Mouse (Mus musculus): Measurements from ENCODE around the gene Gpatch4. TPM values are rescaled to one million over a fixed set of nuclear protein-coding genes. Genes with fewer than 3 reads are reported as not detected.

Gene Gpatch4
- polyA plus RNA-seq (2015; fragmentation: Nextera tagmentation; extraction: Ambion mirVana), result 29.5 and 30.3 TPM in 2 replicates

GRCm38 (mm10) chr3:88042661-88043421 is at the start of gene Gpatch4:
Gene Gpatch4 (plus strand): TSS chr3:88043108.
- whole genome bisulfite sequencing, result 11% methylated on average over 36 of the region's 36 CpGs
- no peaks in the 10 kb centered on the region; the same call in 1 of the 2 replicates for H3K36me3 ChIP-seq
- H3K27me3 ChIP-seq, result peaks cover 28% of the 10 kb centered on the region
- peak within 1 kb of the TSS; percentile 79 for H3K4me3 ChIP-seq
- peak within 1 kb of the TSS; percentile 86 for H3K4me2 ChIP-seq
- H3K9ac ChIP-seq, result peak within 1 kb of the TSS; percentile 73
- no peak within 1 kb of the TSS; the same call in 1 of the 2 replicates for H3K27ac ChIP-seq (replicated peaks)
- H3K9me3 ChIP-seq, result no peaks in the 10 kb centered on the region
- ATAC-seq (ENCODE audit: low read depth), result peak; percentile 96
- peaks cover 16% of the 10 kb centered on the region for H3K4me1 ChIP-seq (replicated peaks)

GRCm38 (mm10) chr3:87993436-87993835 is 49.5 kb upstream of the Gpatch4 start:
- peaks cover 95% of the 10 kb centered on the region for H3K27me3 ChIP-seq
- H3K4me3 ChIP-seq, result no peak overlapping the region
- H3K27ac ChIP-seq (replicated peaks), result no peak overlapping the region
- H3K36me3 ChIP-seq, result no peaks in the 10 kb centered on the region
- no peak overlapping the region for H3K4me2 ChIP-seq
- no peak for ATAC-seq (ENCODE audit: low read depth)
- no peak overlapping the region for H3K9ac ChIP-seq
- 11% methylated on average over 5 of the region's 6 CpGs for WGBS
- H3K4me1 ChIP-seq (replicated peaks), result peaks cover 17% of the 10 kb centered on the region
- H3K9me3 ChIP-seq, result no peaks in the 10 kb centered on the region

- 33% methylated on average over 11 of the region's 11 CpGs for WGBS
- no peak for ATAC-seq (ENCODE audit: low read depth)
Measured at GRCm38 (mm10) chr3:87995331-87995730, 47.6 kb upstream of the Gpatch4 start.

GRCm38 (mm10) chr3:87996401-87996800 is 46.5 kb upstream of the Gpatch4 start:
- Histone ChIP-seq H3K27ac (replicated peaks) (no peak overlapping the region), H3K9ac (peak overlapping the region; percentile 69), H3K4me2 (peak overlapping the region; percentile 72), H3K4me1 (replicated peaks) (peaks cover 36% of the 10 kb centered on the region), H3K27me3 (peaks cover 99% of the 10 kb centered on the region), H3K4me3 (peak overlapping the region; percentile 41), H3K9me3 (no peaks in the 10 kb centered on the region), H3K36me3 (no peaks in the 10 kb centered on the region)
- WGBS, result 1% methylated on average over 15 of the region's 15 CpGs
- no peak for ATAC-seq (ENCODE audit: low read depth)

More at GRCm38 (mm10) chr3:87995331-87995730, 47.6 kb upstream of the Gpatch4 start:
- Histone ChIP-seq H3K4me1 (replicated peaks) (peaks cover 30% of the 10 kb centered on the region), H3K27me3 (peaks cover 95% of the 10 kb centered on the region), H3K36me3 (no peaks in the 10 kb centered on the region), H3K9me3 (no peaks in the 10 kb centered on the region), H3K4me2 (no peak overlapping the region), H3K4me3 (no peak overlapping the region), H3K27ac (replicated peaks) (no peak overlapping the region), H3K9ac (no peak overlapping the region)

- peak overlapping the region; percentile 41 for H3K4me3 ChIP-seq
- H3K9ac ChIP-seq, result peak overlapping the region; percentile 69
- H3K36me3 ChIP-seq, result no peaks in the 10 kb centered on the region
- no peak overlapping the region for H3K27ac ChIP-seq (replicated peaks)
- no peaks in the 10 kb centered on the region for H3K9me3 ChIP-seq
- no peak for ATAC-seq (ENCODE audit: low read depth)
- H3K27me3 ChIP-seq, result peaks cover 99% of the 10 kb centered on the region
- WGBS, result under 1% methylated on average over 49 of the region's 49 CpGs
- H3K4me2 ChIP-seq, result peak overlapping the region; percentile 72
- H3K4me1 ChIP-seq (replicated peaks), result peaks cover 41% of the 10 kb centered on the region
Measured at GRCm38 (mm10) chr3:87996971-87997614, 45.8 kb upstream of the Gpatch4 start.

- Histone ChIP-seq H3K4me1 (replicated peaks) (peaks cover 49% of the 10 kb centered on the region), H3K9ac (peak overlapping the region; percentile 64; the same call in 1 of the 2 replicates)
- 2% methylated on average over 7 of the region's 7 CpGs for WGBS
Measured at GRCm38 (mm10) chr3:87998747-87999146, 44.2 kb upstream of the Gpatch4 start.

GRCm38 (mm10) chr3:87999243-87999895 is 43.5 kb upstream of the Gpatch4 start:
- Histone ChIP-seq H3K4me3 (peak overlapping the region; percentile 43), H3K27ac (replicated peaks) (peak overlapping the region; percentile 56), H3K9me3 (no peaks in the 10 kb centered on the region), H3K4me2 (peak overlapping the region; percentile 72), H3K4me1 (replicated peaks) (peaks cover 49% of the 10 kb centered on the region), H3K27me3 (peaks cover 99% of the 10 kb centered on the region), H3K36me3 (no peaks in the 10 kb centered on the region), H3K9ac (peak overlapping the region; percentile 64)
- no peak for ATAC-seq (ENCODE audit: low read depth)
- WGBS, result under 1% methylated on average over 38 of the region's 38 CpGs

More at GRCm38 (mm10) chr3:87998747-87999146, 44.2 kb upstream of the Gpatch4 start:
- Histone ChIP-seq H3K4me2 (peak overlapping the region; percentile 72), H3K27ac (replicated peaks) (peak overlapping the region; percentile 56; the same call in 1 of the 2 replicates), H3K36me3 (no peaks in the 10 kb centered on the region), H3K9me3 (no peaks in the 10 kb centered on the region), H3K27me3 (peaks cover 100% of the 10 kb centered on the region), H3K4me3 (peak overlapping the region; percentile 43)
- ATAC-seq (ENCODE audit: low read depth), result peak; percentile 48

- peaks cover 49% of the 10 kb centered on the region for H3K4me1 ChIP-seq (replicated peaks)
- peak within 1 kb of the TSS; percentile 56 for H3K27ac ChIP-seq (replicated peaks)
Measured at GRCm38 (mm10) chr3:88000181-88000580, 42.7 kb upstream of the Gpatch4 start, which contains the start of gene Bcan. Gene Bcan (minus strand): TSS chr3:88000230.

GRCm38 (mm10) chr3:88000816-88001595 is 41.9 kb upstream of the Gpatch4 start:
- Histone ChIP-seq H3K27me3 (peaks cover 87% of the 10 kb centered on the region), H3K4me1 (replicated peaks) (peaks cover 48% of the 10 kb centered on the region), H3K9ac (0 out of 2 replicates have a peak overlapping the region, but pooled peaks have one; percentile 64), H3K4me3 (peak overlapping the region; percentile 43), H3K4me2 (peak overlapping the region; percentile 72), H3K27ac (replicated peaks) (no peak overlapping the region), H3K9me3 (no peaks in the 10 kb centered on the region; the same call in 1 of the 2 replicates), H3K36me3 (no peaks in the 10 kb centered on the region)
- no peak for ATAC-seq (ENCODE audit: low read depth)
- 16% methylated on average over 11 of the region's 11 CpGs for WGBS

More at GRCm38 (mm10) chr3:88000181-88000580, 42.7 kb upstream of the Gpatch4 start, which contains the start of gene Bcan:
- Histone ChIP-seq H3K27me3 (peaks cover 95% of the 10 kb centered on the region), H3K9ac (peak within 1 kb of the TSS; percentile 64), H3K4me3 (peak within 1 kb of the TSS; percentile 43), H3K9me3 (no peaks in the 10 kb centered on the region), H3K36me3 (no peaks in the 10 kb centered on the region), H3K4me2 (peak within 1 kb of the TSS; percentile 72)
- ATAC-seq (ENCODE audit: low read depth), result peak; percentile 15; the same call in 1 of the 2 replicates
- under 1% methylated on average over 39 of the region's 39 CpGs for WGBS

GRCm38 (mm10) chr3:88002291-88002976 is 40.5 kb upstream of the Gpatch4 start:
- ATAC-seq (ENCODE audit: low read depth), result peak; percentile 44; the same call in 1 of the 2 replicates
- 6% methylated on average over 17 of the region's 17 CpGs for WGBS
- no peak overlapping the region for H3K4me3 ChIP-seq
- H3K9me3 ChIP-seq, result no peaks in the 10 kb centered on the region; the same call in 1 of the 2 replicates
- H3K9ac ChIP-seq, result no peak overlapping the region
- peak overlapping the region; percentile 10 for H3K4me2 ChIP-seq
- H3K36me3 ChIP-seq, result no peaks in the 10 kb centered on the region
- peaks cover 34% of the 10 kb centered on the region for H3K4me1 ChIP-seq (replicated peaks)
- H3K27me3 ChIP-seq, result peaks cover 72% of the 10 kb centered on the region
- no peak overlapping the region for H3K27ac ChIP-seq (replicated peaks)
